Mouse (Mus musculus): ENCODE measurements around the gene Tspan14. TPM values are rescaled to one million over a fixed set of nuclear protein-coding genes. Genes with fewer than 3 reads are reported as not detected.

Tspan14 gene
- polyA plus RNA-seq, 2 experiments: 22.0 to 25.4 TPM

GRCm38 (mm10) chr14:40955146-40955545 is 11.5 kb downstream of the Tspan14 start:
- DNase-seq (ENCODE audit: low read depth in 3 of 3, low spot score in 3 of 3): no peak
- peaks cover 59 to 78% of the 10 kb centered on the region in 2 experiments for H3K4me1 ChIP-seq (replicated peaks; ENCODE audit: control insufficient read depth in 2 of 2, insufficient read depth in 2 of 2, low read length in 1 of 2)
- H3K4me2 ChIP-seq (ENCODE audit: low read depth): peak overlapping the region; percentile 29; the same call in 1 of the 2 replicates
- H3K27ac ChIP-seq: peak overlapping the region; percentile 10; the same call in 1 of the 2 replicates
- H3K27me3 ChIP-seq (ENCODE audit: control insufficient read depth, insufficient read depth, low read length): no peaks in the 10 kb centered on the region
- TF ChIP-seq CTCF (IDR thresholded peaks at IDR 0.05; ENCODE audit: low read depth) (no peak), EP300 (IDR thresholded peaks at IDR 0.05; ENCODE audit: low read depth) (no peak)
- H3K36me3 ChIP-seq (replicated peaks; ENCODE audit: control insufficient read depth, insufficient read depth, low read depth): no peaks in the 10 kb centered on the region
- 15% methylated on average over 1 of the region's 1 CpGs for WGBS (ENCODE audit: insufficient replicate concordance)
- no peak overlapping the region; the same call in 1 of the 2 replicates for H3K9ac ChIP-seq (replicated peaks)
- no peak overlapping the region for H3K4me3 ChIP-seq (ENCODE audit: insufficient read depth in 1 of 2, low read depth in 2 of 2, low read length in 2 of 2)
- no peaks in the 10 kb centered on the region for H3K9me3 ChIP-seq (ENCODE audit: control insufficient read depth, low read length)
- ATAC-seq (ENCODE audit: insufficient read depth): no peak

- no peak overlapping the region for H3K9ac ChIP-seq (replicated peaks)
These were observed 13.2 kb downstream of the Tspan14 start for GRCm38 (mm10) chr14:40953381-40953780.

DNA sequence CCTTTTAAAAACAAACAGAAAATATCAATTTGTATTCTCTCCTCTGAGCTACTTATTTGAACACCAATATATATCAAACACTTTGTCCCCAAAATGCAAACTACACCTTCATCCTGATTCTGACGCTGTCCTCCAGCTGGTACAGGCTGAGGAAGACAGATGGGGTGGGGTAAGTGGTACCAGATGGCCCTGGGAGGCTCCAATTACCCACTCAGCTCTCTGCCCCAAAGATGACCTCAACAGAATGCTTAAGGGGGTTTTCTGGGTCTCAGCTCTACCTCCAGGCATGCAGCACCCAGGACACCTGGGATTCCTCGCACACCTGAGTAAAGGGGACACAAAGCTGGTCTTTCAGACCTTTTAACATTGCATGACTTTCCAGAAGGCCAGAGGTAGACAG is 13.9 kb downstream of the Tspan14 start:
- no peak for ATAC-seq (ENCODE audit: insufficient read depth)
- Histone ChIP-seq H3K27ac (no peak overlapping the region), H3K4me1 (replicated peaks; ENCODE audit: control insufficient read depth in 2 of 2, insufficient read depth in 2 of 2, low read length in 1 of 2) (peaks cover 45 to 73% of the 10 kb centered on the region in 2 experiments)

More at GRCm38 (mm10) chr14:40953381-40953780, 13.2 kb downstream of the Tspan14 start:
- H3K4me1 ChIP-seq (replicated peaks; ENCODE audit: control insufficient read depth in 2 of 2, insufficient read depth in 2 of 2, low read length in 1 of 2): peaks cover 45 to 73% of the 10 kb centered on the region in 2 experiments
- H3K4me3 ChIP-seq (ENCODE audit: insufficient read depth in 1 of 2, low read depth in 2 of 2, low read length in 2 of 2): no peak overlapping the region
- DNase-seq (ENCODE audit: low read depth in 3 of 3, low spot score in 3 of 3) (no peak), ATAC-seq (ENCODE audit: insufficient read depth) (no peak)
- no peaks in the 10 kb centered on the region for H3K27me3 ChIP-seq (ENCODE audit: control insufficient read depth, insufficient read depth, low read length)
- WGBS (ENCODE audit: insufficient replicate concordance): 70% methylated on average over 5 of the region's 5 CpGs
- H3K9me3 ChIP-seq (ENCODE audit: control insufficient read depth, low read length): no peaks in the 10 kb centered on the region
- no peak overlapping the region for H3K27ac ChIP-seq
- TF ChIP-seq CTCF (IDR thresholded peaks at IDR 0.05; ENCODE audit: low read depth): no peak
- no peak for TF ChIP-seq EP300 (IDR thresholded peaks at IDR 0.05; ENCODE audit: low read depth)
- no peaks in the 10 kb centered on the region for H3K36me3 ChIP-seq (replicated peaks; ENCODE audit: control insufficient read depth, insufficient read depth, low read depth)
- no peak overlapping the region for H3K4me2 ChIP-seq (ENCODE audit: low read depth)

GRCm38 (mm10) chr14:40952301-40952700 is 14.3 kb downstream of the Tspan14 start:
- TF ChIP-seq CTCF (IDR thresholded peaks at IDR 0.05; ENCODE audit: low read depth): no peak
- no peak for TF ChIP-seq EP300 (IDR thresholded peaks at IDR 0.05; ENCODE audit: low read depth)
- Histone ChIP-seq H3K4me2 (ENCODE audit: low read depth) (no peak overlapping the region), H3K27ac (no peak overlapping the region), H3K9me3 (ENCODE audit: control insufficient read depth, low read length) (no peaks in the 10 kb centered on the region), H3K4me1 (replicated peaks; ENCODE audit: control insufficient read depth in 2 of 2, insufficient read depth in 2 of 2, low read length in 1 of 2) (peaks cover 42 to 75% of the 10 kb centered on the region in 2 experiments), H3K9ac (replicated peaks) (no peak overlapping the region), H3K4me3 (ENCODE audit: insufficient read depth in 1 of 2, low read depth in 2 of 2, low read length in 2 of 2) (no peak overlapping the region), H3K36me3 (replicated peaks; ENCODE audit: control insufficient read depth, insufficient read depth, low read depth) (no peaks in the 10 kb centered on the region), H3K27me3 (ENCODE audit: control insufficient read depth, insufficient read depth, low read length) (no peaks in the 10 kb centered on the region)
- ATAC-seq (ENCODE audit: insufficient read depth) (no peak), DNase-seq (ENCODE audit: low read depth in 3 of 3, low spot score in 3 of 3) (no peak)
- WGBS (ENCODE audit: insufficient replicate concordance): 58% methylated on average over 3 of the region's 3 CpGs

More for the DNA sequence above, 13.9 kb downstream of the Tspan14 start:
- DNase-seq (ENCODE audit: low read depth in 3 of 3, low spot score in 3 of 3): no peak
- H3K4me2 ChIP-seq (ENCODE audit: low read depth): no peak overlapping the region
- no peaks in the 10 kb centered on the region for H3K9me3 ChIP-seq (ENCODE audit: control insufficient read depth, low read length)
- no peaks in the 10 kb centered on the region for H3K27me3 ChIP-seq (ENCODE audit: control insufficient read depth, insufficient read depth, low read length)
- TF ChIP-seq CTCF (IDR thresholded peaks at IDR 0.05; ENCODE audit: low read depth): no peak
- TF ChIP-seq EP300 (IDR thresholded peaks at IDR 0.05; ENCODE audit: low read depth): no peak
- no peaks in the 10 kb centered on the region for H3K36me3 ChIP-seq (replicated peaks; ENCODE audit: control insufficient read depth, insufficient read depth, low read depth)
- no peak overlapping the region for H3K4me3 ChIP-seq (ENCODE audit: insufficient read depth in 1 of 2, low read depth in 2 of 2, low read length in 2 of 2)
- WGBS (ENCODE audit: insufficient replicate concordance): 68% methylated on average over 2 of the region's 2 CpGs
- H3K9ac ChIP-seq (replicated peaks): no peak overlapping the region

- Histone ChIP-seq H3K9ac (replicated peaks) (no peak overlapping the region), H3K4me1 (replicated peaks; ENCODE audit: control insufficient read depth in 2 of 2, insufficient read depth in 2 of 2, low read length in 1 of 2) (peaks cover 31 to 62% of the 10 kb centered on the region in 2 experiments)
- DNase-seq (ENCODE audit: low read depth in 3 of 3, low spot score in 3 of 3): no peak
These were observed 16.6 kb downstream of the Tspan14 start for GRCm38 (mm10) chr14:40949730-40950614.

More at GRCm38 (mm10) chr14:40949730-40950614, 16.6 kb downstream of the Tspan14 start:
- no peak overlapping the region for H3K4me3 ChIP-seq (ENCODE audit: insufficient read depth in 1 of 2, low read depth in 2 of 2, low read length in 2 of 2)
- WGBS (ENCODE audit: insufficient replicate concordance): 66% methylated on average over 7 of the region's 7 CpGs
- no peaks in the 10 kb centered on the region for H3K9me3 ChIP-seq (ENCODE audit: control insufficient read depth, low read length)
- no peak for TF ChIP-seq CTCF (IDR thresholded peaks at IDR 0.05; ENCODE audit: low read depth)
- TF ChIP-seq EP300 (IDR thresholded peaks at IDR 0.05; ENCODE audit: low read depth): no peak
- ATAC-seq (ENCODE audit: insufficient read depth): no peak
- no peak overlapping the region for H3K27ac ChIP-seq
- H3K27me3 ChIP-seq (ENCODE audit: control insufficient read depth, insufficient read depth, low read length): no peaks in the 10 kb centered on the region
- no peaks in the 10 kb centered on the region for H3K36me3 ChIP-seq (replicated peaks; ENCODE audit: control insufficient read depth, insufficient read depth, low read depth)
- no peak overlapping the region for H3K4me2 ChIP-seq (ENCODE audit: low read depth)
